Mouse (Mus musculus) embryonic facial prominence, embryonic 15.5 days (tissue): ENCODE data around the gene Col9a3. TPM values are rescaled to one million over a fixed set of nuclear protein-coding genes. Genes with fewer than 3 reads are reported as not detected.

Experiments
- ATAC-seq: fragments of 200-750 bp; cut with Nextera tagmentation; 2 replicates; pipeline ENCODE4 v1.8.0; 2017; ENCODE audit warnings: low read depth, moderate TSS enrichment; ENCODE audit not compliant: insufficient number of reproducible peaks, low FRiP score, low TSS enrichment
- H3K27ac ChIP-seq: fragments of 300-500 bp; sonication (generic); replicated peaks from 2 replicates; pipeline ENCODE4 v1.5.1; 2015; ENCODE audit warnings: mild to moderate bottlenecking, inconsistent platforms
- H3K27me3 ChIP-seq: fragments of 300-500 bp; sonication (generic); 2 replicates; pipeline ENCODE4 v1.6.1; 2015; ENCODE audit warnings: inconsistent platforms
- H3K36me3 ChIP-seq: fragments of 300-500 bp; sonication (generic); 2 replicates; pipeline ENCODE4 v1.6.1; 2015; ENCODE audit warnings: mild to moderate bottlenecking, inconsistent platforms
- H3K4me1 ChIP-seq: fragments of 300-500 bp; sonication (generic); 2 replicates; pipeline ENCODE4 v1.6.1; 2015; ENCODE audit warnings: inconsistent platforms
- H3K4me2 ChIP-seq: fragments of 300-500 bp; sonication (generic); replicated peaks from 2 replicates; pipeline ENCODE4 v1.6.1; 2015; ENCODE audit warnings: mild to moderate bottlenecking, inconsistent platforms
- H3K4me3 ChIP-seq: fragments of 300-500 bp; sonication (generic); replicated peaks from 2 replicates; pipeline ENCODE4 v1.5.1; 2015; ENCODE audit warnings: mild to moderate bottlenecking, inconsistent platforms
- H3K9ac ChIP-seq: fragments of 300-500 bp; sonication (generic); 2 replicates; pipeline ENCODE4 v1.6.1; 2015; ENCODE audit warnings: inconsistent platforms
- H3K9me3 ChIP-seq: fragments of 300-500 bp; sonication (generic); replicated peaks from 2 replicates; pipeline ENCODE4 v1.6.1; 2016; ENCODE audit warnings: inconsistent platforms
- WGBS: fragments of 180-500 bp; shearing (Covaris S2); methylation state at CpG from one replicate; pipeline ENCODE4 v1.1.7; 2015; 5-methylcytosine and 5-hydroxymethylcytosine counted together
- polyA plus RNA-seq: library from polyadenylated mRNA; unstranded; fragments of >200 nt; fragmentation: Nextera tagmentation; extraction: Ambion mirVana; gene quantifications from 2 replicates; pipeline ENCODE4 v1.2.1, GENCODE M21; 2015

The Col9a3 gene
- polyA plus RNA-seq, 1 experiment from 2014 or later = 216 TPM

DNA sequence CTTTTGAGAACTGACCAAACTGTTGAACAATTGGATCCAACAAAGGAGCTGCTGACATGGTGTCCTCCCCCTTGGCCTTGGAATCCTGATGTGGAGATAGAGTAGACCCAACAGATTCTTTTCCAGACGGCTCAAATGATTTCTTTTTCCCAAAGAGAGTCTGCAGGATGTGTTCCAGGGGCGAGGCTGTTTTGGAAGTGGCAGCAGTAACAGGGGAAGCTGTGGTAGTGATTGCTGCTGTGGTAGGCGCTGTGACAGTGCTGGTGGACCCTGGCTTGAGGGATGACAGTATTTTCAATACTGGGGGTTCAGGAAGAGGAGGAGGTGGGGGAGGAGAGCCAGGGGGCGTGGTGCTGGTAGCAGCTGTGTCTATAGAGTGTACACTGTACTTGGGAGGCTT, 64.4 kb downstream of the Col9a3 start:
- 83% methylated on average over 4 of the region's 4 CpGs for WGBS
- no peak overlapping the region for H3K4me2 ChIP-seq

More for the DNA sequence above, 64.4 kb downstream of the Col9a3 start:
- H3K36me3 ChIP-seq = peaks cover 34% of the 10 kb centered on the region
- H3K27ac ChIP-seq = no peak overlapping the region
- no peak overlapping the region for H3K4me3 ChIP-seq
- H3K9ac ChIP-seq = no peak overlapping the region
- ATAC-seq = no peak
- 0 out of 2 replicates have a peak, but pooled peaks cover 3% of the 10 kb centered on the region for H3K27me3 ChIP-seq
- H3K4me1 ChIP-seq = peaks cover 8% of the 10 kb centered on the region
- no peaks in the 10 kb centered on the region for H3K9me3 ChIP-seq

Other genes starting within 250 kb of the Col9a3 start
- gene Slco4a1, start 141.5 kb upstream of the Col9a3 start, polyA plus RNA-seq = 3.1 and 3.4 TPM in 2 replicates
- gene Ntsr1, start 97.8 kb upstream of the Col9a3 start, polyA plus RNA-seq = 0.32 and 0.45 TPM in 2 replicates
- 28.5 and 29.6 TPM in 2 replicates for gene Mrgbp, start 16.5 kb upstream of the Col9a3 start, polyA plus RNA-seq
- gene Ogfr, start 8.5 kb upstream of the Col9a3 start, polyA plus RNA-seq = 62.1 and 62.9 TPM in 2 replicates
- 0.24 and 0.42 TPM in 2 replicates for gene Tcfl5, start 44.9 kb downstream of the Col9a3 start, polyA plus RNA-seq
- 28.1 and 28.6 TPM in 2 replicates for gene Dido1, start 112.2 kb downstream of the Col9a3 start, polyA plus RNA-seq
- gene Gid8, start 112.3 kb downstream of the Col9a3 start, polyA plus RNA-seq = 69.1 and 70.4 TPM in 2 replicates
- 3.3 and 3.7 TPM in 2 replicates for gene Slc17a9, start 127.5 kb downstream of the Col9a3 start, polyA plus RNA-seq
- 0.13 TPM in 1 of 2 replicates, not detected in the other for gene Bhlhe23, start 179.1 kb downstream of the Col9a3 start, polyA plus RNA-seq